Mouse (Mus musculus): ENCODE results near the gene Rab6b.

GRCm38 (mm10) chr9:103072204-103072599, 39.4 kb upstream of the Rab6b start:
- TF ChIP-seq KAT2A (conservative IDR thresholded peaks at IDR 0.05; ENCODE audit: low read depth, low read length) (no peak), SIN3A (IDR thresholded peaks at IDR 0.05; ENCODE audit: low read length) (no peak), JUND (IDR thresholded peaks at IDR 0.05; ENCODE audit: low read depth, low read length) (no peak), EP300 (IDR thresholded peaks at IDR 0.05; ENCODE audit: low read depth in 1 of 2, low read length in 2 of 2) (no peak), ZNF384 (IDR thresholded peaks at IDR 0.05; ENCODE audit: low read depth, low read length) (no peak), ELF1 (IDR thresholded peaks at IDR 0.05; ENCODE audit: low read depth, low read length) (no peak), POLR2A (IDR thresholded peaks at IDR 0.05; ENCODE audit: control insufficient read depth in 1 of 2, insufficient read depth in 1 of 2, low read depth in 1 of 2, low read length in 2 of 2, poor library complexity in 1 of 2) (no peak), E2F4 (IDR thresholded peaks at IDR 0.05; ENCODE audit: borderline replicate concordance, low read depth, low read length) (no peak), CTCF (IDR thresholded peaks at IDR 0.05 in 2 of 3, conservative IDR thresholded peaks at IDR 0.05 in 1 of 3; ENCODE audit: control insufficient read depth in 1 of 3, insufficient read depth in 1 of 3, low read depth in 2 of 3, low read length in 3 of 3, poor library complexity in 1 of 3, severe bottlenecking in 1 of 3) (no peak), UBTF (IDR thresholded peaks at IDR 0.05; ENCODE audit: borderline replicate concordance, insufficient read depth, low read depth, low read length) (no peak)
